Mouse (Mus musculus) ES-E14 (cell line): ENCODE measurements around the gene Sulf2. TPM values are rescaled to one million over a fixed set of nuclear protein-coding genes. Genes with fewer than 3 reads are reported as not detected.

ENCODE experiments used
- DNase-seq: peaks from one replicate; pipeline ENCODE4 v3.0.0-alpha.2; 2013; ENCODE audit warnings: low read depth, low spot score
- H3K27ac ChIP-seq: 2 replicates; pipeline ENCODE4 v1.5.1; 2012; ENCODE audit warnings: low read depth, mild to moderate bottlenecking, low read length, moderate library complexity, mixed read lengths; ENCODE audit not compliant: poor library complexity, insufficient read depth, severe bottlenecking
- H3K36me3 ChIP-seq: 2 replicates; pipeline ENCODE4 v1.6.1; 2012; ENCODE audit warnings: mild to moderate bottlenecking, low read length, moderate library complexity, mixed read lengths; ENCODE audit not compliant: control insufficient read depth, poor library complexity, insufficient read depth, severe bottlenecking
- H3K4me1 ChIP-seq, 2 experiments: fragments of 150-350 bp in 1 of 2; sonication (generic) in 1 of 2; 2 replicates each; pipeline ENCODE4 v1.6.1; 2012; ENCODE audit warnings: low read length in 2 of 2, mild to moderate bottlenecking in 1 of 2, mixed read lengths in 1 of 2; ENCODE audit not compliant: control insufficient read depth in 2 of 2, insufficient read depth in 2 of 2, poor library complexity in 1 of 2
- H3K4me3 ChIP-seq, 2 experiments: fragments of 150-350 bp in 1 of 2; sonication (generic) in 1 of 2; 2 replicates each; pipeline ENCODE4 v1.5.1; 2012; ENCODE audit warnings: low read length in 2 of 2, low read depth in 1 of 2, mild to moderate bottlenecking in 1 of 2, mixed read lengths in 1 of 2; ENCODE audit not compliant: insufficient read depth in 1 of 2, poor library complexity in 1 of 2, severe bottlenecking in 1 of 2
- H3K9ac ChIP-seq: 2 replicates; pipeline ENCODE4 v1.6.1; 2012; ENCODE audit warnings: low read depth, mild to moderate bottlenecking, low read length, mixed read lengths; ENCODE audit not compliant: poor library complexity, insufficient read depth, severe bottlenecking
- H3K9me3 ChIP-seq: fragments of 150-350 bp; sonication (generic); 2 replicates; pipeline ENCODE4 v1.6.1; 2012; ENCODE audit warnings: low read depth, mild to moderate bottlenecking, low read length; ENCODE audit not compliant: control insufficient read depth, insufficient read depth
- CHD2 ChIP-seq: IDR thresholded peaks from 2 replicates; pipeline ENCODE4 v1.6.1; 2014; ENCODE audit warnings: mild to moderate bottlenecking, low read depth, low read length, inconsistent platforms
- HCFC1 ChIP-seq: IDR thresholded peaks from 2 replicates; pipeline ENCODE4 v1.6.1; 2012; ENCODE audit warnings: low read length, inconsistent platforms, borderline replicate concordance; ENCODE audit not compliant: insufficient read depth
- MAFK ChIP-seq: IDR thresholded peaks from 2 replicates; pipeline ENCODE4 v1.6.1; 2014; ENCODE audit warnings: mild to moderate bottlenecking, low read depth, low read length, inconsistent platforms; ENCODE audit not compliant: insufficient read depth
- ZC3H11A ChIP-seq: IDR thresholded peaks from 2 replicates; pipeline ENCODE4 v1.6.1; 2012; ENCODE audit warnings: low read depth, mild to moderate bottlenecking, inconsistent platforms, low read length, borderline replicate concordance
- ZNF384 ChIP-seq: IDR thresholded peaks from 2 replicates; pipeline ENCODE4 v1.6.1; 2012; ENCODE audit warnings: low read depth, low read length, inconsistent platforms
- in situ Hi-C, 2 experiments: fragments of 600-800 bp; cut with MboI; formaldehyde crosslinking; loops; one replicate each; pipeline ENCODE4 v1.15.1; 2025; ENCODE audit warnings: low sequenced_read_pairs in 2 of 2, inconsistent platforms in 1 of 2; ENCODE audit not compliant: unreplicated experiment in 2 of 2
- total RNA-seq: library from RNA; depleted of rRNA; stranded (reverse); fragments of 300-350 nt; gene quantifications from 2 replicates; pipeline ENCODE4 v1.2.3, GENCODE M21; 2012

The Sulf2 gene
- total RNA-seq, 1 experiment, result 102 TPM

DNA sequence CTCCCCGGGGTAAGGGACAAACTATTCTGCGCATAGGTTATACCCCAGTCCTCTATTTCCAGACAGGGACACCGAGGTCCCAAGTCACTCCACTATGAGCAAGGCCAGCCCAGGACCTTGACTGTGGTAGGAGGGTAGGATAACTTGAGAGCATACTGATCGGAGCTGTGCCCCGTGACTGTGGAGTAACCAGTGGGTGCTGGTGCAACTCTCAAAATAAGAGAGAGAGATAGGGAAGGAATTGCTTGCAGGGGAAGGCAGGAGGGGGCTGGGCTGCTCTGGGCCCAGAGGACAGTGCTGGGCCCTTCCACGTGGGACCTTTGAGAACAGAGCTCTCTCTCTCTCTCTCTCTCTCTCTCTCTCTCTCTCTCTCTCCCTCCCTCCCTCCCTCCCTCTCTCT, 59.2 kb downstream of the Sulf2 start:
- H3K4me3 ChIP-seq, result no peak overlapping the region
- DNase-seq, result no peak
- H3K27ac ChIP-seq, result no peak overlapping the region
- no peaks in the 10 kb centered on the region for H3K9me3 ChIP-seq
- TF ChIP-seq ZNF384, result no peak
- no peak for TF ChIP-seq ZC3H11A
- no peak for TF ChIP-seq CHD2
- no peak for TF ChIP-seq MAFK
- no peak for TF ChIP-seq HCFC1
- H3K36me3 ChIP-seq, result peaks cover 35% of the 10 kb centered on the region
- no peaks in the 10 kb centered on the region; a peak in 2 of 4 replicates for H3K4me1 ChIP-seq
- in situ Hi-C loops, result loop anchor here in 1 of 2 experiments (10.0 kb wide), 1 partner anchor 459 kb away; no protein-coding TSS in a partner anchor
- H3K9ac ChIP-seq, result no peak overlapping the region

DNA sequence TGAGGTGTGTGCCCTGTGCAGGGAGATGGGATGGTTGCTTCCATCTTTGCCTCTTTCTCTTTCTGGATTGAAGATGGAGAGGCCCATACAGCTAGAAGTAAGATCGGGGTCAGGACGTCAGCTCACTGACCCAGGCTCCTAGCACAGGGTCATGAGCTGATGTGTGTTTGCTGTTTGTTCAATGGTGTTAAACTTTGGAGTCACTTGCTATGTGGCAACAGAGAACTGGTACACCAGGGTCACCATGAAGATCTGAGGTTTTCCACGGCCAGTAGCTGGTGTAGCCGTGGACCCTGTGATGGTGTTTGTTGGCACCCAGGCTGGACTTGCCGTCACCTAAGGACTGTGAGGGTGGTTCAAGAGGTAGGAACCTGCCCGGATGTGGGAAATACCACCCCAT, 63.1 kb downstream of the Sulf2 start:
- Histone ChIP-seq H3K4me3 (no peak overlapping the region), H3K9me3 (no peaks in the 10 kb centered on the region), H3K36me3 (peaks cover 42% of the 10 kb centered on the region), H3K4me1 (no peaks in the 10 kb centered on the region), H3K27ac (no peak overlapping the region), H3K9ac (no peak overlapping the region)
- no peak for TF ChIP-seq MAFK
- TF ChIP-seq ZNF384, result no peak
- no peak for TF ChIP-seq ZC3H11A
- no peak for TF ChIP-seq CHD2
- no peak for TF ChIP-seq HCFC1
- in situ Hi-C loops, result loop anchor here in 1 of 2 experiments (10.0 kb wide), 1 partner anchor 462 kb away; no protein-coding TSS in a partner anchor
- DNase-seq, result no peak

DNA sequence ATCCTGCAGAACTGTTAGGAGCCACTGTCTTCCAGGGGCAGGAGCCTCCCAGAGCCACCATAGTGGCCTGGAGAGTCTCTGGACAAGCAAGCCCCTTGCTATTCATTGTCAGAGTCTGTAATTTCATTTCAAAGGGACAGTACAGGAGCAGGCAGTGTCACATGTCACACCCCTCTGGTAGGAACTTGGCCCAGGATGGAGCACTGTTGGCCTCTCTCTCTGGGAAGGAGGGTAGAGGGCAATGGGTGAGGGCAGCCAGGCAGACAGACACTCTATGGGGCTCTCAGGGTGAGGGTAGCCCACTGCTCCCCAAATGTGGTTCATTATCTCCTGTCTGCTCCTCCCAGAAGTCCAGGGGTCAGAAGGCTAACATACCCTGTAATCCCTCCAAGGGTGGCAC, 63.9 kb downstream of the Sulf2 start:
- Histone ChIP-seq H3K4me3 (no peak overlapping the region), H3K9me3 (no peaks in the 10 kb centered on the region), H3K9ac (no peak overlapping the region), H3K36me3 (peaks cover 48% of the 10 kb centered on the region), H3K4me1 (no peaks in the 10 kb centered on the region), H3K27ac (no peak overlapping the region)
- no peak for DNase-seq
- in situ Hi-C loops, result loop anchor here in 1 of 2 experiments (10.0 kb wide), 1 partner anchor 463 kb away; no protein-coding TSS in a partner anchor
- TF ChIP-seq HCFC1 (no peak), CHD2 (no peak), ZC3H11A (no peak), ZNF384 (no peak), MAFK (no peak)

DNA sequence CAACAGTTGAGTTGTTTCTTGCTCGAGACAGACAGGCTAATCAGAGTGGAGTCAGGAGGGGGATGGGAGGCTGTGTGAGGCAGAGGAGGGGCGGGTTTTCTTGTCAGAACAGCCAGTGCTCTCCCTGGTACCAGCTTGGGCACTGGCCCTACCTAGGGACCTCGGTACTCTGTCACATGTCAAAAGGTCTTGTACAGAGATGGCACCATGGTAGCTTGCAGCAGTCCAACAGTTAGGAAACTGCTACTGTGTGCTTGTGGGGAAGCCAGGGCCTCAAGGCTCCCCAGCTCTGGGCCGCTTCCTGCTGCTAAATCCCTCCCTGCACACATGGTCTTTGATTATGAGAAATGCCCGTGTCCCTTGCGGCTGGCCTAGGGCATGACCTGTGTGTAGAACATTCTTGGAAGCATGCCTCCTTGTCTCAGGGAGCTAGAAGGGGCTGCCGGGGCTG, 65.3 kb downstream of the Sulf2 start:
- Histone ChIP-seq H3K4me1 (peaks cover 2 to 4% of the 10 kb centered on the region in 2 experiments; a peak in 1 of 4 replicates), H3K27ac (no peak overlapping the region), H3K9ac (no peak overlapping the region), H3K4me3 (no peak overlapping the region), H3K9me3 (no peaks in the 10 kb centered on the region), H3K36me3 (peaks cover 61% of the 10 kb centered on the region)
- TF ChIP-seq MAFK (no peak), CHD2 (no peak), ZC3H11A (no peak), ZNF384 (no peak), HCFC1 (no peak)
- in situ Hi-C loops, result loop anchor here in 1 of 2 experiments (10.0 kb wide), 1 partner anchor 465 kb away; no protein-coding TSS in a partner anchor
- no peak for DNase-seq

DNA sequence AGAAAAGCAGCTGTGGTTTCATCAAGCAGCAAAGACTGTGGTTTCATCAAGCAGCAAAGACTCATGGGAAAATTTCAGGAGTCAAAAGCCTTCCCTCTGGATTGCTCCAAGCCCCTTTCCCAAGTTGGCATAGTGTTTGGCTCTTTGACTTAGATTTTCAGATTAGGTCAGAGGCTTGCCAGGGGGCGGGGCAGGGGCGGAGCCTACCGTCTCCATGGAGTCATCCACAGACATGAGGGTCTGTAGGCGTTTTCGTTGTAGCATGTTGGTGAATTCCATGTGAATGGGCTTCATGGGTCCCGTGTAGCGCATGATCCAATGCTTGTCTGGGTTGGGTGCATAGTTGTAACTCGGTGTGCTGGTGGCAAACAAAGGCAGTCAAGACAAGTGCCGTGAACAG, 66.5 kb downstream of the Sulf2 start:
- TF ChIP-seq CHD2, result no peak
- TF ChIP-seq MAFK, result no peak
- TF ChIP-seq HCFC1, result no peak
- no peak for TF ChIP-seq ZC3H11A
- TF ChIP-seq ZNF384, result no peak
- Histone ChIP-seq H3K27ac (no peak overlapping the region), H3K36me3 (peaks cover 58% of the 10 kb centered on the region), H3K4me1 (peaks cover 2 to 4% of the 10 kb centered on the region in 2 experiments; a peak in 1 of 4 replicates), H3K9ac (no peak overlapping the region), H3K4me3 (no peak overlapping the region), H3K9me3 (no peaks in the 10 kb centered on the region)
- in situ Hi-C loops, result loop anchor here in 1 of 2 experiments (5.0 kb wide), 1 partner anchor 468 kb away; no protein-coding TSS in a partner anchor
- DNase-seq, result no peak
